Mouse (Mus musculus) A20 (cell line): ENCODE data around the gene Mapk9.
A peak's percentile ranks its signal among the peaks of the same experiment; 100 is the strongest.

Experiments used
- DNase-seq: peaks from one replicate; pipeline ENCODE4 v3.0.0-alpha.2; 2011; ENCODE audit warnings: low read depth, low spot score

The Mapk9 gene

GRCm38 (mm10) chr11:49840666-49841065 is 5.9 kb upstream of the Mapk9 start:
- DNase-seq: no peak

GRCm38 (mm10) chr11:49841886-49842285 is 4.7 kb upstream of the Mapk9 start:
- no peak for DNase-seq

GRCm38 (mm10) chr11:49842718-49843117 is 3.8 kb upstream of the Mapk9 start:
- DNase-seq: no peak

- DNase-seq: no peak
Measured at GRCm38 (mm10) chr11:49844311-49844710, 2.2 kb upstream of the Mapk9 start.

- peak; percentile 59 for DNase-seq
Measured at GRCm38 (mm10) chr11:49844969-49845368, 1.6 kb upstream of the Mapk9 start.

GRCm38 (mm10) chr11:49845958-49846357 is 593 bp upstream of the Mapk9 start:
- DNase-seq: no peak

GRCm38 (mm10) chr11:49847071-49847810 is 690 bp downstream of the Mapk9 start:
- peak; percentile 78 for DNase-seq

- DNase-seq: no peak
Measured at GRCm38 (mm10) chr11:49847811-49848078, 1.2 kb downstream of the Mapk9 start.

- DNase-seq: peak; percentile 33
Measured at GRCm38 (mm10) chr11:49848080-49848815, 1.7 kb downstream of the Mapk9 start.

GRCm38 (mm10) chr11:49850331-49850730 is 3.8 kb downstream of the Mapk9 start:
- DNase-seq: no peak

GRCm38 (mm10) chr11:49855144-49855543 is 8.6 kb downstream of the Mapk9 start:
- DNase-seq: no peak

GRCm38 (mm10) chr11:49861139-49861538 is 14.6 kb downstream of the Mapk9 start:
- DNase-seq: no peak

GRCm38 (mm10) chr11:49863926-49864325 is 17.4 kb downstream of the Mapk9 start:
- no peak for DNase-seq

GRCm38 (mm10) chr11:49867320-49867719 is 20.8 kb downstream of the Mapk9 start:
- no peak for DNase-seq

- peak; percentile 66 for DNase-seq
Measured at GRCm38 (mm10) chr11:49869762-49870161, 23.2 kb downstream of the Mapk9 start.

GRCm38 (mm10) chr11:49871914-49872313 is 25.4 kb downstream of the Mapk9 start:
- peak; percentile 71 for DNase-seq

- DNase-seq: no peak
Measured at GRCm38 (mm10) chr11:49872779-49873178, 26.2 kb downstream of the Mapk9 start.

GRCm38 (mm10) chr11:49876948-49877817 is 30.6 kb downstream of the Mapk9 start:
- DNase-seq: no peak

- DNase-seq: no peak
Measured at GRCm38 (mm10) chr11:49879950-49880642, 33.5 kb downstream of the Mapk9 start.

- DNase-seq: no peak
Measured at GRCm38 (mm10) chr11:49883394-49883793, 36.8 kb downstream of the Mapk9 start.

- no peak for DNase-seq
Measured at GRCm38 (mm10) chr11:49888469-49888868, 41.9 kb downstream of the Mapk9 start.

- DNase-seq: no peak
Measured at GRCm38 (mm10) chr11:49891993-49892392, 45.4 kb downstream of the Mapk9 start.
